Mouse (Mus musculus) ovary, adult 2 months (tissue): Measurements from ENCODE around the gene Pacsin2. TPM values are rescaled to one million over a fixed set of nuclear protein-coding genes. Genes with fewer than 3 reads are reported as not detected.

Experiments
- polyA plus RNA-seq: library from polyadenylated mRNA; depleted of rRNA; stranded (reverse); fragments of >200 nt; gene quantifications from 2 replicates; pipeline ENCODE4 v1.2.3, GENCODE M21; 2012; rRNA removed

Gene Pacsin2
- polyA plus RNA-seq, result 39.3 and 50.0 TPM in 2 replicates

GRCm38 (mm10) chr15:83464083-83464904 is at the start of gene Pacsin2:
Pacsin2 (minus strand) TSS chr15:83464606.

GRCm38 (mm10) chr15:83510805-83511405 is 46.5 kb upstream of the Pacsin2 start, which contains the start of gene Ttll1:
Ttll1 (minus strand) TSS chr15:83510893.

GRCm38 (mm10) chr15:83349954-83350711 is 114.3 kb downstream of the Pacsin2 start, which contains the start of gene Arfgap3:
Arfgap3 (minus strand) TSS chr15:83350247.

Other genes with a start within 250 kb of the Pacsin2 start
- 105 and 111 TPM in 2 replicates for gene A4galt, start 212.8 kb downstream of the Pacsin2 start, polyA plus RNA-seq
- gene Arfgap3, start 114.4 kb downstream of the Pacsin2 start, polyA plus RNA-seq, result 30.0 and 38.4 TPM in 2 replicates
- gene Ttll1, start 46.3 kb upstream of the Pacsin2 start, polyA plus RNA-seq, result 11.6 and 15.5 TPM in 2 replicates
- 14.3 and 15.9 TPM in 2 replicates for gene Bik, start 62.3 kb upstream of the Pacsin2 start, polyA plus RNA-seq
- 411 and 432 TPM in 2 replicates for gene Tspo, start 99.0 kb upstream of the Pacsin2 start, polyA plus RNA-seq
- 44.7 and 74.2 TPM in 2 replicates for gene Mcat, start 99.2 kb upstream of the Pacsin2 start, polyA plus RNA-seq
- 53.4 and 54.2 TPM in 2 replicates for gene Ttll12, start 130.6 kb upstream of the Pacsin2 start, polyA plus RNA-seq